Mouse (Mus musculus) monocyte, adult 2 months (primary cell): ENCODE results near the gene Olfr1381.
"Not testable (repeated sequence)": the region's sequence is repeated elsewhere in the genome, so short reads cannot be mapped to it uniquely, and the experiment has no call there.

ENCODE experiments used
- DNase-seq, 2 experiments: peaks; one replicate each; pipeline ENCODE4 v3.0.0; 2022; ENCODE audit warnings: low spot score in 2 of 2, low read depth in 1 of 2

The Olfr1381 gene

GRCm38 (mm10) chr11:49543149-49543548, at the start of gene Olfr1381:
Gene Olfr1381 (plus strand): TSS chr11:49543449.
- DNase-seq, result not testable (repeated sequence)

DNA sequence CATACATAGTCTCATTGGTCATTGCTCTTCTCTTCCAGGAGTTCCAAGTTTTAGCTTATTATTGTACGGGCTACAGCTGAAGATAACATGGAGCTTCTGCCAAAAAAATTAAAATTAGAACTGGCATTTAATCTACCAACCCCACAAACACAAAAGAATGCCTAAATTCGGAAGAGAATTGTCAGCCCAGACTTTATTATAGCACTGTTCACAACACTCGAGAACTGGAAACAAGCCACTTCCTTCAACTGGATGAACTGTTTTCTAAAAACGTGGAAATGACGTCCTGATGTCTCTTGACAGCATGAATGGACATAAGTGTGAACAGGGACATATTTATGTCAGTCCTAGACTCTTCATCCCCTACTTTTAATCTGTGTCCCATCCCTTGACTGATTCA, 25.2 kb upstream of the Olfr1381 start:
- no peak for DNase-seq

- DNase-seq, result no peak
These were observed 23.9 kb upstream of the Olfr1381 start, which contains the start of gene Olfr1383 for GRCm38 (mm10) chr11:49519348-49519747. Gene Olfr1383 (plus strand): TSS chr11:49519648.

DNA sequence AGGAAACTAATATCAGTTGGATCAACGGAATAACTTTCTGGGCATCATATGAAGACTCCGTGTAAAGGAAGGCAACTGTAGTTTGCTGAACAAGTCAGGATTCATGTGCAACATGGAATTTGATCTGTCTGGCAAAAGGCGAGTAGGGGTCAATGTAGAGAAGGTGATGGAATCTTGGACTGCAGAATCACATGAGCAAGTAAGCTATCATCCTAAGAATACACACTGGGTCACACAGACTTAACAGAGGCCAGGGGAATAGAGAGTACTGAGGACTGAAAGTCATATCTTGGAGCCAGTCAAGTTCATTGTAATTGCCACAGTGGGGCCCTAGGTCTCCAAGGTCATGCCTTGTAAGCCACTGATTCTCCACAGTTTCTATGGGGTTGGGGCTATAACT, 15.3 kb upstream of the Olfr1381 start, which contains the start of gene Olfr1382:
Gene Olfr1382, plus strand, starts transcription at position 301 of the 400 bp plus-strand sequence.
- no peak for DNase-seq

- no peak for DNase-seq
These were observed 10.5 kb upstream of the Olfr1381 start for GRCm38 (mm10) chr11:49532761-49533160.

- DNase-seq, result not testable (repeated sequence)
These were observed 6.6 kb upstream of the Olfr1381 start for GRCm38 (mm10) chr11:49536631-49537030.

DNA sequence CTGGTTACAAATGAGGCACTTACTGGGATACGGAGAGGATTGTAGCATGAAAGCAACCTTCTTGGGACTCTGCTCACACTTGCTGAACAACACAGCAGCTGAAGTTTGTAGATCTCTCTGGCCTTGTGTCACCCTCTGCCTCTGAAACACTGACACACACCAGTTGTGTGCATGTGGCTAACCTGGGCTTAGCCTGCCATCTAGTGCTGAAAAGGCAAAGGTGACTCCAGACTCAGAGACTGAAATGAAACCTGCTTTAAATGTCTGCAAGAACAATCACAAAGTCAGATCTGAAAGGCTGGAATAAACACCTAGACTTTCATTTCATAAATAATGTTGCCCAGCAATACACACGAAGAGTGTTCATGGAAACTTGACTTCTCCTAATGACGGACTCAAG, 10.8 kb downstream of the Olfr1381 start:
- DNase-seq, result not testable (repeated sequence)

- not testable (repeated sequence) for DNase-seq
These were observed 13.3 kb downstream of the Olfr1381 start, which contains the start of gene Olfr1380 for GRCm38 (mm10) chr11:49556578-49556977. Gene Olfr1380 (plus strand): TSS chr11:49556878.

- not testable (repeated sequence) for DNase-seq
These were observed 31.8 kb downstream of the Olfr1381 start for GRCm38 (mm10) chr11:49575054-49575453.

DNA sequence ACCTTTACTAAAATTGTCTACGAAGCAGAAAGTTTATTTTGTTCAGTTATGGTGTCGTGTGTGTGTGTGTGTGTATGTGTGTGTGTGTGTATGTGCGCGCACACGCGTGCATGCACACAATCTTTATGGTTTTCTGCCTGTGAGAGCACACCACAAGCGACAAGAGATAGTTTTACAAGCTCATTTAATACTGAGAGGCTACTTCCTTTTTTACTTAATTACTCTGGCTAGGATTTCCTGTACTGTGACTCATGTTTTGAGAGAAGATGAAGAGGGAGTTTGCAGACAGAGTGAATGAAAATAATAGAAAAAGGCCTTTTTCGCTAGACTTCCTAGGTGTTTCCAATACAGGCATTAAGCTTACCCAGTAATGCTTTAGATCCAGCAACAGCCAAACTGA, 37.2 kb downstream of the Olfr1381 start:
- not testable (repeated sequence) for DNase-seq

- DNase-seq, result no peak
These were observed 47.0 kb downstream of the Olfr1381 start for GRCm38 (mm10) chr11:49590213-49590612.

DNA sequence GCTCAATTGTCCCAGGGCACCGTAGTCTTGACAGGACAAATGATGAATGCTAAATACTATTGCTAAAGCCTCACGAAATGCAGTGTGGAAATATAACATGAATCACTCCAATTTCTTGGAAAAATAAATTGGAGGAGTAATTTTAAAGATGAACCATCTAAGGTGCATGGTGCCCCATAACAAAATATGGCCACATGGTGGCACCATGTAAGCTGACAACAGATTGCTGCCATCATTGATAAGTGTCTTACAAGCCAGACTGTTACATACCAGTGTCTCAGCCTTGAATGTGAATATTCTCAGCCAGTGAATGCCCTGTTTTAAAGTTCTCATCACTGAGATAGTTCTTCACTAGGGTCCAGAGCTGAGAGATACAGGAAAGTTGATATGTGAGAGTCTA, 53.9 kb downstream of the Olfr1381 start:
- DNase-seq, result not testable (repeated sequence)
